Mouse (Mus musculus): Measurements from ENCODE around the gene Gm8257.
"Not testable (repeated sequence)": the region's sequence is repeated elsewhere in the genome, so short reads cannot be mapped to it uniquely, and the experiment has no call there.

Gm8257 gene

DNA sequence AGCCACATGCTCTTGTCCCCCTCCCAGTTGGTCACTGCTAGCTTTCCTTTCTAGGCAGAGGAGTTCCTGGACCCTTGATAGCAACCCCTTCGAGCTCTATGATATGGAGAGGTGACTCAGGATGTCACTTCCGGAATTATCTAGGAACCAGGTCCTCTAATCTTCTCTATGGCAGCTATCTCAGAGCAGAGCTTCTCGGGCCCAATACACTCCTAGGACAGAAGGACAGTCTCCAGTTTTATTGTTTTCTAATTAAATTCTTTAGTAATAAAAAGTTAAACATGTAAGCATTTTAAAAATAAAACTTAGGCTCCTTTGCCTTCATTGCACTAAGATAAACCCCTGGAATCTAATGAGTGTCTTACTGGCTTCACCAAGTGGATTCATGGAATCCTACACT, at the start of gene Gm8257:
TSS of gene Gm8257 (minus strand) at position 101 of the 400 bp plus-strand sequence.
- DNase-seq (ENCODE audit: low spot score in 2 of 2) = not testable (repeated sequence)

DNA sequence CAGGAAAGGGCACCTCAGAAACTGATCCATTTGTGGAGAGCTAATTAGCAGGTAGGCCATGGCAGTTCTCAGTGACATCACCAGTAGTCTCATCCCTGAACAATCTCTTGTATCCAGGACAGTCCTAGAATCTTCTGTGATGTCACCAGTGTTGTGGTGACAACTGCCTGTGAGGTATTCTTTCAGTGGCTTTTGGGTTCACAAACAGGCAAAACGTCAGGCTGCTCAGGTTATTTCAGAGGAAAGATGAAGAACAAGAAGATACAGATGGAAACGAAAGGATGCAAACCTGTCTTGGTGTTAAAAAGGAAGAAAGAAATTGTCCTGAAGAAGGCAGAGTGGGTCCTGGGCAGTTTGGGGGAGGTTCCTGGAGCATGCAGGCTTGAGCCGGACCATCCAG, 44.0 kb upstream of the Gm8257 start, which contains the start of gene Gm8267:
TSS of gene Gm8267 (minus strand) at position 101 of the 400 bp plus-strand sequence.
- no peak for DNase-seq (ENCODE audit: low spot score in 2 of 2)

- DNase-seq (ENCODE audit: low spot score in 2 of 2) = not testable (repeated sequence)
These were observed 36.5 kb upstream of the Gm8257 start for GRCm38 (mm10) chr14:44742789-44743188.

DNA sequence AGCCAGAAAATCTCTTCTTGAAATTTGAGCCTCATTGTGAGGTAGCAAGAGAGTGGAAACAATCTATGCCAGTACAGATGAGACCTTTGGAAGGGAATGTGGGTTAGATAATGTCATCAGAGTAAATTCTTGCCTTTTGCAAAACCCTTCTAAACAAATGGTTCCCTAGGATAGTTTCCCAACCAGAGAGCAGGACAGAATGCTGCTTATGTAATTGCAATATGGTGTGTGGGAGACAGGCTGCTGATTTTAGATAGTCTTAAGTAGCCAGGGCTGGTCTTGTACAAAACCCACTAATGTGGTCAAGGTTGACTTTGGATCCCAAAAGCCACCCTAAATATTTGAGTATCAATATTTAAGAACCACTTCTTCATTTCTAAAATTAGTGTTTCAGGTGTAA, 24.5 kb upstream of the Gm8257 start:
- DNase-seq (ENCODE audit: low spot score in 2 of 2) = not testable (repeated sequence)

- DNase-seq (ENCODE audit: low spot score in 2 of 2) = not testable (repeated sequence)
These were observed 78.5 kb downstream of the Gm8257 start, which contains the start of gene Gm5624 for GRCm38 (mm10) chr14:44627737-44628136. Gm5624 (minus strand) TSS chr14:44627938.

Measured in spleen, postnatal 14 days (tissue).